ENCODE assay signal across 17 mouse cellular contexts in genomic region chr5:60966939-60967338, GRCm38 (mm10).
DNase-seq lines count a peak whose midpoint lies in the region; ATAC-seq and TF ChIP-seq lines count a peak whose summit lies in the region.
"Had no signal": no experiment of that assay in that cellular context is flagged by ENCODE, and none has a peak within 500 bp of the region (broad histone marks: within the 10 kb centered on the region; RNA-seq: fewer than 3 reads in every experiment).

No protein-coding gene starts in this region.

- 0 out of 2 replicates have a peak overlapping the region, but pooled peaks have one; percentile 27 for H3K27ac ChIP-seq in forebrain, embryonic 14.5 days (ENCODE audit: low read depth, low read length)
- H3K27ac ChIP-seq in forebrain, embryonic 10.5 days, result no peak overlapping the region
- no peak overlapping the region for H3K27ac ChIP-seq in forebrain, postnatal 0 days (ENCODE audit: low read depth, low read length)
- no peak overlapping the region for H3K27ac ChIP-seq in midbrain, embryonic 10.5 days (replicated peaks)
- H3K27ac ChIP-seq in midbrain, embryonic 13.5 days, result no peak overlapping the region
- H3K27ac ChIP-seq: embryonic facial prominence, embryonic 10.5 days; embryonic facial prominence, embryonic 12.5 days had no signal

- H3K4me3 ChIP-seq in forebrain, embryonic 14.5 days (ENCODE audit: low read depth, low read length), result no peak overlapping the region
- H3K4me3 ChIP-seq in forebrain, embryonic 10.5 days, result no peak overlapping the region
- H3K4me3 ChIP-seq in forebrain, postnatal 0 days (ENCODE audit: low read depth, low read length), result no peak overlapping the region
- no peak overlapping the region for H3K4me3 ChIP-seq in midbrain, embryonic 10.5 days
- H3K4me3 ChIP-seq in midbrain, embryonic 13.5 days (replicated peaks), result no peak overlapping the region
- H3K4me3 ChIP-seq: embryonic facial prominence, embryonic 10.5 days; embryonic facial prominence, embryonic 12.5 days had no signal

- 21% methylated on average over 1 of the region's 1 CpGs for WGBS in forebrain, embryonic 14.5 days
- 73% methylated on average over 1 of the region's 1 CpGs for WGBS in forebrain, embryonic 10.5 days
- WGBS in forebrain, postnatal 0 days, result 26% methylated on average over 1 of the region's 1 CpGs
- WGBS in midbrain, embryonic 10.5 days, result 53% methylated on average over 1 of the region's 1 CpGs
- 44% methylated on average over 1 of the region's 1 CpGs for WGBS in midbrain, embryonic 13.5 days

- no peak for TF ChIP-seq CTCF in brain, embryonic 14.5 days (IDR thresholded peaks at IDR 0.05; ENCODE audit: borderline replicate concordance, extremely low read depth, insufficient read depth, insufficient read length)
- no peak for TF ChIP-seq CTCF in forebrain, postnatal 0 days (IDR thresholded peaks at IDR 0.05; ENCODE audit: low read depth)

- H3K27me3 ChIP-seq in forebrain, embryonic 14.5 days (replicated peaks; ENCODE audit: control insufficient read depth, insufficient read depth, low read length), result no peaks in the 10 kb centered on the region
- H3K27me3 ChIP-seq in forebrain, embryonic 10.5 days (ENCODE audit: poor library complexity, severe bottlenecking), result no peaks in the 10 kb centered on the region
- H3K27me3 ChIP-seq in forebrain, postnatal 0 days (ENCODE audit: insufficient read depth, low read length), result no peaks in the 10 kb centered on the region
- H3K27me3 ChIP-seq in midbrain, embryonic 10.5 days (ENCODE audit: low read depth, poor library complexity, severe bottlenecking), result no peaks in the 10 kb centered on the region
- no peaks in the 10 kb centered on the region for H3K27me3 ChIP-seq in midbrain, embryonic 13.5 days
- H3K27me3 ChIP-seq: embryonic facial prominence, embryonic 12.5 days had no signal

- DNase-seq in forebrain, embryonic 14.5 days (ENCODE audit: low spot score), result peak; percentile 27
- no peak for DNase-seq in forebrain, embryonic 10.5 days (ENCODE audit: extremely low spot score, low spot score)
- peak; percentile 1 for DNase-seq in brain, adult 2 months (ENCODE audit: low read depth, low spot score)
- peak; percentile 47 for DNase-seq in brain, embryonic 14.5 days (ENCODE audit: low read depth)
- DNase-seq in forebrain, postnatal 0 days, result peak; percentile 3
- DNase-seq in midbrain, embryonic 10.5 days (ENCODE audit: low spot score), result no peak
- DNase-seq: adrenal gland, adult 2 months; adrenal gland, postnatal 10 days; adrenal gland, postnatal 25 days; cerebellum, adult 11-12 months; cerebellum, adult 2 months; cerebellum, adult 9-10 months; cerebellum, postnatal 10 days; cerebellum, postnatal 25 days had no signal

- H3K4me1 ChIP-seq in forebrain, embryonic 14.5 days (ENCODE audit: control insufficient read depth, insufficient read depth, low read length), result no peaks in the 10 kb centered on the region
- no peaks in the 10 kb centered on the region for H3K4me1 ChIP-seq in forebrain, embryonic 10.5 days
- H3K4me1 ChIP-seq in forebrain, postnatal 0 days (ENCODE audit: insufficient read depth), result no peaks in the 10 kb centered on the region
- peaks cover 8% of the 10 kb centered on the region; the same call in 1 of the 2 replicates for H3K4me1 ChIP-seq in midbrain, embryonic 10.5 days
- H3K4me1 ChIP-seq in midbrain, embryonic 13.5 days (replicated peaks), result peaks cover 4% of the 10 kb centered on the region; the same call in 1 of the 2 replicates
- H3K4me1 ChIP-seq: embryonic facial prominence, embryonic 10.5 days; embryonic facial prominence, embryonic 12.5 days had no signal

- no peak overlapping the region for H3K4me2 ChIP-seq in forebrain, embryonic 14.5 days (ENCODE audit: low read length)
- no peak overlapping the region for H3K4me2 ChIP-seq in forebrain, postnatal 0 days (ENCODE audit: low read depth)
- H3K4me2 ChIP-seq in midbrain, embryonic 13.5 days (replicated peaks), result no peak overlapping the region
- H3K4me2 ChIP-seq: embryonic facial prominence, embryonic 12.5 days had no signal

- H3K9me3 ChIP-seq in forebrain, embryonic 14.5 days (replicated peaks; ENCODE audit: control insufficient read depth, low read length), result no peaks in the 10 kb centered on the region
- no peaks in the 10 kb centered on the region for H3K9me3 ChIP-seq in forebrain, embryonic 10.5 days
- H3K9me3 ChIP-seq in forebrain, postnatal 0 days (ENCODE audit: low read length), result no peaks in the 10 kb centered on the region
- H3K9me3 ChIP-seq in midbrain, embryonic 10.5 days (replicated peaks), result no peaks in the 10 kb centered on the region
- no peaks in the 10 kb centered on the region for H3K9me3 ChIP-seq in midbrain, embryonic 13.5 days
- H3K9me3 ChIP-seq: embryonic facial prominence, embryonic 10.5 days; embryonic facial prominence, embryonic 12.5 days had no signal

- no peak for TF ChIP-seq POLR2A in brain, embryonic 14.5 days (IDR thresholded peaks at IDR 0.05; ENCODE audit: borderline replicate concordance, extremely low read depth, insufficient read depth, insufficient read length, poor library complexity, severe bottlenecking)

- H3K36me3 ChIP-seq in forebrain, embryonic 14.5 days (ENCODE audit: control insufficient read depth, insufficient read depth, low read length), result no peaks in the 10 kb centered on the region
- H3K36me3 ChIP-seq in forebrain, embryonic 10.5 days (replicated peaks), result no peaks in the 10 kb centered on the region
- H3K36me3 ChIP-seq in forebrain, postnatal 0 days (ENCODE audit: insufficient read depth), result no peaks in the 10 kb centered on the region
- H3K36me3 ChIP-seq in midbrain, embryonic 10.5 days, result no peaks in the 10 kb centered on the region
- no peaks in the 10 kb centered on the region for H3K36me3 ChIP-seq in midbrain, embryonic 13.5 days
- H3K36me3 ChIP-seq: embryonic facial prominence, embryonic 10.5 days; embryonic facial prominence, embryonic 12.5 days had no signal

- ATAC-seq in forebrain, embryonic 14.5 days, result peak; percentile 75; the same call in 1 of the 2 replicates
- ATAC-seq in forebrain, postnatal 0 days, result no peak
- no peak for ATAC-seq in midbrain, embryonic 13.5 days

- no peak overlapping the region for H3K9ac ChIP-seq in forebrain, embryonic 14.5 days (ENCODE audit: low read length)
- H3K9ac ChIP-seq in forebrain, postnatal 0 days, result no peak overlapping the region
- H3K9ac ChIP-seq in midbrain, embryonic 13.5 days (replicated peaks), result no peak overlapping the region
- H3K9ac ChIP-seq: embryonic facial prominence, embryonic 12.5 days had no signal

Comparison
In these comparisons a context has a peak if more than half of its experiments do, and no peak if none do; other contexts are left out.
1. DNase-seq: peak in forebrain, embryonic 14.5 days (single experiment), brain, adult 2 months (single experiment), brain, embryonic 14.5 days (single experiment) and forebrain, postnatal 0 days (single experiment); none in forebrain, embryonic 10.5 days (single experiment) and midbrain, embryonic 10.5 days (single experiment).